Mouse (Mus musculus): ENCODE results near the gene Fabp2.
"Not testable (repeated sequence)": the region's sequence is repeated elsewhere in the genome, so short reads cannot be mapped to it uniquely, and the experiment has no call there.

The Fabp2 gene

DNA sequence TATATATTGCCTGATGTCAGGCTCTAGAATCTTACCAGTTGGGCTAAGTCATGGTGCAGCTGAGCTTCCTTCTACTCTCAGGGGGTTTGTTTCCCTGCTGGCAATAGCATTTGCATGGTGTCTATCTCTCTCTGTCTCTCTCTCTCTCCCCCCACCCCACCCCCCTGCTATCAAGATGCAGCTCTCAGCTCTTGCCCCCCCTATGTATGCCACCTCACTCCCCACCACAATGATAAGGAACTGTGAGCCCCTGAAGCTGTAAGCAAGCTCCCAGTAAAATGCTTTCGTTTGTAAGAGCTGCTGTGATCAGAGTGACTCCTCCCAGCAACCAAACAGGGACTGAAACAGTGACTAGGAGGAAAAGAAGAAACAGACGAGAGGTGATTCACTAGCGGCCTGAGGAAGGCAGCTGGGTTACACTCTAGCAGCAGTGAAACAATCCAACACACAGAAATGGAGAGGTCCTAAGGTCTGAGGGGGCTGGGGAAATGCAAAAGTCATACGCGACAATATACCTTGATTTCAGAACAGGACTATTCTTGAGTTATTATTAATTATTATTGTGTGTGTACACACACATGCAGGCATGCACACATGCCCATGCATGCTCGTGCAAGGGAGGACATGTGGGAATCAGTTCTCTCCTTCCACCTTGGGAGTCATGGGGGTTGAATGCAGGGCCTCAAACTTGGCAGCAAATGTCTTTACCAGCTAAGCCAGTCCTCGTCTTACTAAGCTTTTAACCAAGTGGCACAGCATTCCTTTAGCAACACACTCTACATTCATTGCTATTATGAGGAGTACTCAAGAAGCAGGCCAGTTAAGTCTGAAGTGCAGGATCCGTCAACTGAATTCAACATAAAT lies 25.9 kb downstream of the Fabp2 start:
- DNase-seq = no peak

DNA sequence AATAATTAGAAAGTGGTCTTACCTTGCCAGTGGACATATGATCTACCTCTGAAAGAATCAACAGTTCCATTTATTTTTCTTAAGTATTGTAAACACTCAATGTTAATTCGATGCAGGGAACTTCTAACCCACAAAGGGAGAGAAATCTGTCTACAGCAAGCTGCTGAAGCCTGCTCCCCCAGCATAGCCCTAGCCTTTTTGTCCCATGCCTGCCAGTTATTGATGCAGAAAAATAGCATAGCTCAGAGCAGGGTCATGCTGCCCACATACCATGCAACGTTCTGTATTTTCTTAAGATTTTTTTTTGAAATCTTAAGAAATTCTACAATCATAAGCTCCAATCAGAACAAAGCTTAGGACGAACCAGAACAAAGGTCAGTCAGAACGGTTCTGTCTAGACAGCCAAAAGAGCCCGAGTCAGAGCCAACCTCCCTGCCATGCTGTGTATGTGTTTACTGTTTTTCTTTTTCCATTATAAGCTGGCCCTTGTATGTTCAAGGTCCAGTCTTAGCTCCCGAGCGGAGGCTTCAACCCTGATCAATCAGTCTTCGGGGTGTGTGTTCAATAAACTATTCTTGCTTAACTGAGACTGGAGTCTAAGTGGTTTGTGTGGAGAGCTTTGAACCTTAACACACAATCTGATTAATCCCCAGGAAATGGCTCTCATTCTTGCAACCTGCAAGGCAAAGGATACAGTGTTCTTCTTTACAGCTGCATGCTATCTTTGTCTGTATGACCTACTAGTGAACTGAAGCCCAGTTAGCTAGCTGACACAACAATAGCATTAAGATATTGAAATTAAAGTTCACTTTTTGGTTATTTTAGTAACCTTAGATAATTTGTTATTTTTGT lies 27.0 kb downstream of the Fabp2 start:
- no peak for DNase-seq

DNA sequence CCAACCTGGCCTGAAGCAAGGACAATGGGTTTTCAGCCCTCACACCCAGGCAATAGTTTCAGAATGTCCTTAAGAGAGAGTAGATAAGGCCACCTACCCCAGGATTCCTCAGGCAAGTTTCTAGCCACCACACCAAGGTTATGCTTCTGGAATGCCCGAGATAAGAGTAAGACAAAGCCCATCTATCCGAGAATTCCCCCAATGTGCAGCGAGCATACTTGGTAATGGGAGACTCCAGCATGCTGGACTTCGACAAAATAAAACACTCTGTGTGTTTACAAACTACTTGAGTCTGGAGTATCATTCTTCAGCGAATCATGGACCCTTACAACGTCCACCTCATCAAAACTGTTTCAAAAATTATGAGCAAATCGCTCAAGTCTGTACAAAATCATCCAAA lies 28.3 kb downstream of the Fabp2 start:
- no peak for DNase-seq

DNA sequence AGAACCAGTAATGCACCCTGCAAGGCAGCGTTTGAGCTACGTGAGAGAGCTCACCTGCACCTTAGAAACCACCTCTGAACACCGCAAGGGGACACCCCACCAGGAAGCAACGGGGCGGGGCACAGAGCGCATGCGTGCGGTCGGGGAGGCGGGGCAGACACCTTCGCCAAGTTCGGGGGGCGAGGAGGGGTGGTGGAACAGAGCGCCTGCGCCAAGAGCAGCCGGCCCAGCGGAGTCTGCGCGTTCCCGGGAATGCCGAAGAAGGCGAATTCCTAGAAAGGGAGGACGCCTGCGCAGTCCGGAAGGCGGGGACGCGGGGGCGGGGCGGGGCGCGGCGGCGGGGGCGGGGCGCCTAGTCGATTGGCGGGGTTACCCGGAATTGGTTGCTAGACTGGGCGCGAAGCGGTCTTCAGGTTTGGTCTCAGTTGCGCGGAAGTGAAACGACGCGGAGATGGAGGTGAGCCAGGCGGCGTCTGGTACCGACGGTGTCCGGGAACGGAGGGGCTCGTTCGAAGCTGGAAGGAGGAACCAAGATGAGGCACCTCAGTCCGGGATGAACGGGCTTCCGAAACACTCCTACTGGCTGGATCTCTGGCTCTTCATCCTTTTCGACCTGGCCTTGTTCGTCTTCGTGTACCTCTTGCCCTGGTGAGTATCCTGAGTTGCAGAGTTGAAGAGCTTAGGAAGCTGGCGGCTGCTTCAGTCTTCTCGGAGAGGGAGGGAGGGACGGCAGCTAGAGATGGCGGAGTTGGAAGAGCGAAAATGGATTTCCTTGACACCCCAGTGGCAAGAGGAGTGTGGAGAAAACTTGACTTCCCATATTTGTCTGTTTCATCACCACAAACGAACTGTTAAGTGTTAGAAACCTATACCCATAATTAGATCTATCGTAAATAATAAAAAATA lies 29.4 kb downstream of the Fabp2 start, which contains the start of gene 1810037I17Rik:
Gene 1810037I17Rik, plus strand, starts transcription at position 195 of the 906 bp plus-strand sequence.
- peak; percentile 97 for DNase-seq

DNA sequence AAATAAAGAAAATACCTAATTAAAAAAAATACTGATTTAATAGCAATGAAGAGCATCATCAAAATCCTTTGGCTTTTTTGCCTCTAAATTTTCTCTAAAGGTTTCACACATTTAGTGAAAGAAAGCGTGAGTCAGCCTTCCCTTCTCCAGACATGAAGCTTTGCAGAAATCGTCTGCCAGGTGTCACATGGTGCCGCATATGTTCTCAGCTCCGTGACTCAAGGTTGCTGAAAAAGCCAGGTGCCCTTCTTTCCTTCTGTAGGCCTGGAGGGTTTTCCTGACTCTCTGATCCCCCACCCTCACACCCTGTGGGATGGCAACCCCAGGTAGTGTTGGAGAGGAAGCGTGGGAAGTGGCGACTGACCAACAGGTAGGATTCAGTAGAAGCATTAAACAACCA lies 34.9 kb downstream of the Fabp2 start:
- DNase-seq = peak; percentile 71

DNA sequence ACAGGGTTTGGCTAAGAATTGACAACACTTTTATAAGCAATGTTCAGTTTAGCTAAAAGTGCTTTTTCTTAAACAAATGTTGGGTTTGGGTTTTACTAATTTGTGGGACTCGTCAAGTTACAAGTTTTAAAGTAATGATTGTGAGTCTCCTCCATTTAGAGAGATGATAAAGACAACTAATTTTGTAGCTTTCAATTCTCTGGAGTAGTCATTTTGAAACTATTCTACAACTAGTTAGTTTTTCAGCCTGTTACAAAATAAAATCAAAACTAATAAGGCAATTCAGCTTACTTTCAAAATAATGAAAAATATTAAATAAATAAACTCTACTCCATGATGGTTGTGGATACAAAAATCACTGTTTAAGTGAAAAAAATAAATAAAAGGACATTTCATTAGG lies 37.6 kb downstream of the Fabp2 start:
- DNase-seq = no peak

DNA sequence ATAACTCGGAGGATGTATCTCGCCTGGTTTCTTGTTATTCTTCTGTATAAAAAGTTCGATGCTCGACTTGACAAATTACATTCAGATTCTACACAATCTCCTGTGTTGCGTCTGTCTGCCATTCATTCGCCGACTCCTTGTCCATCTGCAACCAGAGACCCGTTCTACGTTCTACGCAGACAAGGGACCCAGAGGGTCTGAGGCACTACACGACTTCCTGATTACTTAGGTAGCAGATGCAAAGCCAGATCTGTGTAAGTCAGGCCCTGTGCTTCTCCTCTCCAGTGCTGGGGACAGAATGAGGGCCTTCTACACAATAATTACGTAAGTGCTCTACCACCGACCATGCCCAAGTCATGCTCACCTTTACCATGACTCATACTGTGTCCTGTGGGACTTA lies 42.3 kb downstream of the Fabp2 start:
- not testable (repeated sequence) for DNase-seq

DNA sequence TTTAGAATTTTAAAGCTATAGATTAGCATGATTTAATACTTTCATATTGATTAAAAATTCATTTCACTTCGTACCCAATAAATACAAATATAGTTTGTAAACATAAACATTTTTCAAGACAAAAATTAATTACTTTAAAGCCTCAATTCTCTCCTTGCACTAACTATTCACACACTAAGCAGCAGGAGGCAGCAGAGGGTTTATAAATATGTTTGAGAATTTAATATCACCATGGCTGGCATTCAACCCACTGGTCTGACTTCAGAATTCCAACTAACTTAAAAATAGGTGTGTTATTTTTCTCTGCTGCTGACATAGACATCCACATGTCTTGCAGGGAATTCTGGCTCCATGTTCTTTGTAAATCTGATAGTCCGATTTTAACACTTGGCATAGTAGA lies 44.3 kb downstream of the Fabp2 start:
- DNase-seq = peak; percentile 41

DNA sequence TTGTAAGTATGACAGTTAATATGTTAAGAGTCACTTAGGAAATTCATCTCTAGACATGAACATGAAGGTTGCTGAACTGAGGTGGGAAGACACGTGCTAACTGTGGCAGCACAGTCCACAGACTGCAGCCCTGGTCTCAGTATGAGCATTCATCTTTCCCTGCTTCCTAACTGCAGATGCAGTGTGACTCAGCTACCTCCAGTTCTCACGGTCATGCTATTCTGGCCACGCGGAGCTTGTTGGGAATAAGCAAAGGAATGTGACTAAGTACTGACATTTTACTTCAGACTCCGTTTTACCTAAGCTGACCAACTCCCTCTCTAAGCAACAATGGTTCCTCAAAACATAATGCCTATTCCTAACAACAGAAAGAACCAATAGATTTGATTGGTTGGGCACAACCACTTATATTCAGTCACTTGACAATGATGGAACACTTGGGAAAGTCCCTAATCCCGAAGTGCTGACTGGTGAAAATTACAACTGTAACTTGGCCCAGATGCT lies 48.6 kb downstream of the Fabp2 start:
- DNase-seq = no peak
